ENCODE assay signal across 10 mouse cellular contexts in the genomic region with DNA sequence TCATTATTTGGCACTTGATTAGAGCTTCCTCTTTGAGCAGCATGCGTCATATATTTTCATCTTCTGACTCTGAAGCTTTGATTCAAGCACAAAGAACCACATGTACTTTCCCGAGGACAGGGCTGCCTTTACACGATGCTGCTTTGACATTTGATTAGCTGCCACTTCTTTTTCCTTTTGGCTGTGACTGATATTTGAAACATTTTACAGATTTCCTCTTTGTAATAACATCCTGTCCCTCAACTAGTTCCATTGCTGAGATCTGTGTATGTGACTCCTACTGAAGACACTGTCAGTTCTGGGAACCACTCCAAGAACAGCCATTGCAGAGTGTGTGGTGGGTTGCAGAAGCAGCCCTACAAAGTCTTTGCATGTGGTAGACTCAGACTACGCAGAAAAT.
DNase-seq lines count a peak whose midpoint lies in the region.
"Had no signal": no experiment of that assay in that cellular context is flagged by ENCODE, and none has a peak within 500 bp of the region (broad histone marks: within the 10 kb centered on the region; RNA-seq: fewer than 3 reads in every experiment).

No protein-coding gene starts in this region.

- peak; percentile 43 for DNase-seq in heart, adult 8-10 months (ENCODE audit: low spot score)
- no peak for DNase-seq in heart, postnatal 36 days
- peak; percentile 3 for DNase-seq in fibroblast of lung, adult 2 months (ENCODE audit: low read depth)
- DNase-seq in layer of hippocampus, adult 18-20 months (ENCODE audit: low spot score in 2 of 2) = peak; percentile 69 to 93
- peak; percentile 54 for DNase-seq in lung, postnatal 14 days
- no peak for DNase-seq in thymus, postnatal 4 days
- no peak for DNase-seq in urinary bladder, postnatal 4 days (ENCODE audit: low spot score in 2 of 2)
- DNase-seq in adipocyte (ENCODE audit: low spot score) = no peak
- DNase-seq: gastrocnemius, adult 2 months; kidney, adult 9 months had no signal

- intact Hi-C loops in heart, postnatal 36 days (cut with DNase I) = no loop called here

Comparison
In these comparisons a context has a peak if more than half of its experiments do, and no peak if none do; other contexts are left out.
1. DNase-seq: peak in heart, adult 8-10 months (single experiment), fibroblast of lung, adult 2 months (single experiment), layer of hippocampus, adult 18-20 months (2 of 2) and lung, postnatal 14 days (single experiment); none in heart, postnatal 36 days (0 of 2), thymus, postnatal 4 days (single experiment), urinary bladder, postnatal 4 days (0 of 2) and adipocyte (single experiment).